Mouse (Mus musculus) liver, embryonic 14 days (tissue): Measurements from ENCODE around the gene H60c. TPM values are rescaled to one million over a fixed set of nuclear protein-coding genes. Genes with fewer than 3 reads are reported as not detected.

ENCODE experiments used
- polyA plus RNA-seq: library from polyadenylated mRNA; depleted of rRNA; stranded (reverse); fragments of >200 nt; gene quantifications from 2 replicates; pipeline ENCODE4 v1.2.3, GENCODE M21; 2012; rRNA removed

The H60c gene
- 0.01 and 0.02 TPM in 2 replicates for polyA plus RNA-seq

DNA sequence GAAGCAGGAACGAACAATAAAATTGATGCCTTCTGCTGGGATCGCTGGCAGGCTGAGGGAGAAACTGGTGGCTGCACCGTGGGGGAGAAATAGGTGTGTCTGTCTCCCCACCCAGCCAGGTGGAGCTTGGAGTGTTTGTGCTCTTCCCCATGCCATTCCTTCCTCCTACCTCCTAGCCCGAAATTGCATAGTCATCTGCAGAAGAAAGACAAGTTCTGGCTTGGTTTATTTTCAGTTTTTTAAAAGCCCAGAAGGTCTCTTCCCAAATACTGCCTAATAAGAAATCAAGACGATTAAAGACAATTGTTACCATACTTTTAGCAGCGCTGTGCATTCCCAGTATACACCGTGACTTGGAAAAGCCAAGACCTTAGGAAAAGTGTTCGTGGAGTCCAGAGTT lies at the start of gene H60c:
TSS of gene H60c (minus strand) at position 101 of the 400 bp plus-strand sequence.

Other genes with a start within 250 kb of the H60c start
- 0.06 and 0.11 TPM in 2 replicates for gene Ppp1r14c, start 98.3 kb upstream of the H60c start, polyA plus RNA-seq